Mouse (Mus musculus): ENCODE data around the gene E2f2. TPM values are rescaled to one million over a fixed set of nuclear protein-coding genes. Genes with fewer than 3 reads are reported as not detected.
A peak's percentile ranks its signal among the peaks of the same experiment; 100 is the strongest.

The E2f2 gene
- 1 to 10 TPM; 1.8 to 3.5 TPM for total RNA-seq (2021)
- long read RNA-seq, experiment 1 = 0 reads
- long read RNA-seq, experiment 2 = 0 reads

DNA sequence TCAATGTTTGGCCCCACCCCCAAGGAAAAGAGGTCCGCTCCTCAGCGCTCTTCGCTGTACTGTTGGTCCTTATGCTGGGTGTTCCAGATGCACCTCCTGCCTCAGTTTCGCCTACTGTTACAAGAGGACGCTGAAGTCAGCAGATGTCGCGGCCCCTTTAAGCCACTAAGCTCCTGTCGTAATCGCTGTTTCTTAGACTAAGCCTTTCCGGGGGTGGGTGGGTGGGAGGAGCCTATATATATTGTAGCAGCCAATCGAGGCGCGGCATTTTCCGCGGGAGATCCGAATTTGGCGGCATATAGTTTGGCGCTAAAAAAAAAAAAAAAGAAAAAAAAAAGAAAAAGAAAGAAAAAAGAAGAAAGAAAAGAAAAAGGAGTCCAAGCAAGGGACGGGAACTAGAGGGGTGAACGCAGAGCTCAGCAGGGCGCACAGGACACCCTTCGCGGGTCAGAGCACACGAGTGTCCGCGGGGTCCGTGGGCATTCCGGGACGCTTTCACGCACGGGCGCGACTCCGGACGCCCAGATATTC, at the start of gene E2f2:
TSS of gene E2f2 (plus strand) at position 384 of the 531 bp plus-strand sequence.
- peak; percentile 57 for DNase-seq

DNA sequence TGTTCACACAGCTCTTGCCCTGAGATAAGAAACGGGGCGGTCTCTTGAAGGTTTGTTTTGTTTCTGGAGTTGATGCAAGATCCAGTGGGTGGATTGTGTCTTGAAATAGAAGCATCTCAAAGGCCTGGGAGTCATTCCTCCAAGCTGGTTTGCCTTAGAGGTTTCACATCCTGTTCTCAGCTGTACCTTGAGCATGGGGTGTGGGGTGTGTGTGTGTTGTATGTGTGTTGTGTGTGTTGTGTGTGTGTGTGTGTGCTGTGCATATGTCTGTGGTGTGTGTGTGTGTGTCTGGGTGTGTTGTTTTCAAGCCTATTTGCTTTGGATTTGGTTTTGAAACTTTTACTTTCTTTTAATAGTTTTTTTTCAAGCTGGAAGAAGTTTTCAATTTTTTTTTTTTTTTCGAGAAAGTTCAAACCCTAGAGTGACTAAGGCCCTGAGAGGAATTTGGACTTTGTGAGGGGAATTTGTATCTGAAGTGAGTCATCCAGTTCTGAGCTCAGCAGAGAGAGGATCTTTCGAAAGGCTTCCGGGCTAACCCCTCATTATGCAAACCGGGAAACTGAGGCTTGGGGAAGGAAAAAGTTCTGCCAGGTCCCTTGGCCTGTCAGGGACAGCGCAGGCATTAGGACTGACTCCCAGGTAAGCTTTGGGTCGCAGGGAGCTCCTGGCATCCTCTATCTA, 48.9 kb upstream of the E2f2 start:
- DNase-seq = no peak

DNA sequence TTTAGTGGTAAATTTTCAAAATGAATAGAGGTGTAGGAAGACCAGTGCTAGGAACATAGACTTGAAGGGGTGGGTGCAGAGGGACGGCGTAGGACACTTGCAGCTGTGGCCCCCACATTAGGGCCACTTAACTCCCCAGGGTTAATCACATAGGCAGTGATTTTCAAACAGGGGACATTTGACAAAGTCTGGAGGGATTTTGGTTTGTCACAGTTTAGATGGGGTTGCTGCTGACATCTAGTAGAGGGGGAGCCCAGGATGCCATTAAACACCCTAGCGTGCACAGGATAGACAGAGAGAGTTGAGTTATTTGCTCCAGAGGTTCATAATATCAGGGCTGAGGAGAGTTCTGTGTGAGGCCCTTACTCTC, 48.4 kb upstream of the E2f2 start:
- no peak for DNase-seq

DNA sequence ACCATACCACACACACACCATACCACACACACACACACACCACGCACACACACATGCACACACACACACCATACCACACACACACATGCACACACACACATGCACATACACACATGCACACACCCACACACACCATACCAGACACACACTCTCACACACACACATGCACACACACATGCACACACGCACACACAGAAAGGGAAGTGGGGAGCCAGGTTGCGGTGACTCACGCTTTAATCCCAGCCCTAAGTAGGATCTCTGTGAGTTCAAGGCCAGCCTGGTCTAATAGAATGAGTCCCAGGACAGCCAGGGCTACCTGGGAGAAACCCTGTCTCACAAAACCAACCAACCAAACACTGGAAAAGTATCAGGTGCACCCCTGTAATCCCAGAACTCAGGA, 47.6 kb upstream of the E2f2 start:
- no peak for DNase-seq

DNA sequence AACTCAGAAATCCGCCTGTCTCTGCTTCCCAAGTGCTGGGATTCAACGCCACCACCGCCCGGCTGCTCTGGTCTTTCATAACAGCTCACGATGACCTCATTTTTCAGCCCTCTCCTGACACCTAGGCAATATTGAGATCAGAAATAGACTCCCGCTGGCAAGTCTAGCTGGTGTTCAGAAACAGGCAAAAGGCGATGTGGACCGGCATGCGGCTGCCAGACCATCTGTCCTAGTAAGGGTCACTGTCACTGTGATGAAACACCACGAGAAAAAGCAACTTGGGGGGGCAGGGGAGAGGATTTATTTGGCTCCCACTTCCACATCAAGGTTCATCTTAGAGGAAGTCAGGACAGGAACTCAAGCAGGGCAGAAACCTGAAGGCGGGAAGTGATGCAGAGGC, 46.7 kb upstream of the E2f2 start:
- DNase-seq = no peak

DNA sequence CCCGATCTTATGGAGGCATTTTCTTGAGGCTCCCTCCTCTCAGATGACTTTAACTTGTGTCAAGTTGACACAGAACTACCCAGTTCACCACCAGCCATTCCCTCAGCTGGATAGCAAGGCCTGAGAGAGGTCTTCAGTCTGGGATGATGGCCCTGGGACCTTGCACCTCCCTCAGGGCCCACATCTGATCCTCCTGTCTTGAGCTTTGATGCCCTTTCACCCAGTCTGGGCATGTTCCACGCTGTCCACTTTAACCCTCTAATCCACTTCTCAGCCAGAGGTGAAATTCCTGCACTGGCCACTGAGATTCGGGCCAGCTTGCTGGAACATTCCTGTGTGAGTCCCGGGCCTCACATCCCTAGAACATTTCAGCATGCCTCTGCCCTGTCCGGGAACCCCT, 46.2 kb upstream of the E2f2 start:
- DNase-seq = no peak

DNA sequence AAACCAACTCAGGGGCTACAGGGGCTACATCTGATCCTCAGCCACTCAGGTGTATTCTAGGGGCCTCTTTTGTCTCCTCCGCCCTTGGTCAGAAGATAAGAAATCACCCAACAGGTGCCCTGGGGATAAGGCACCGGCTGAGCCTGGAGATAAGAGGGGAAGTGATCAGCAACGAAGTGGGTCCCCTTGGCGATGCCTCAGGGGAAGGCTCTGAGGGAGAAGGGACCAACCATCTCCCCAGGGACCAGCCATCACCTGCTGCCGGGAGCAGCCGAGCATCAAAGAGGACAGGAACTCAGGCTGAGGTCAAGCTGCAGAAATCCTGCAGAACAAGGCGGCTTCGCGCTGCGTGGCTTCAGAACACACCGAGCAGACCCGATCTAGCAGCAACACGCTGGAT, 44.5 kb upstream of the E2f2 start:
- DNase-seq = no peak

DNA sequence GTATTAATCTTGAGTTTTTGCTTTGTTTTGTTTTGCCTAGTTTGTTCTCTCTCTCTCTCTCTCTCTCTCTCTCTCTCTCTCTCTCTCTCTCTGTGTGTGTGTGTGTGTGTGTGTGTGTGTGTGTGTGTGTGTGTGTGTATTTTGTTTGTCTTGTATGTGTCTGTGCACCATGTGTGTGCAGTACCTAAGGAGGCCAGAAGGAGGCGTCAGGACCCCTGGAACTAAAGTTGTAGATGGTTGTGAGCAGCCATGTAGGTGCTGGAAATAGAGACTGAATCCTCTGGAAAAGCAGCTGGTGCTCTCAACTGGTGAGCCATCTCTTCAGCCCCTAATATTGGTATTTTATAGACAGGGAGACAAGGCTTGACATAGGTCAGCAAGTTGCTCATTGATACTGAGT, 42.4 kb upstream of the E2f2 start:
- DNase-seq = no peak

DNA sequence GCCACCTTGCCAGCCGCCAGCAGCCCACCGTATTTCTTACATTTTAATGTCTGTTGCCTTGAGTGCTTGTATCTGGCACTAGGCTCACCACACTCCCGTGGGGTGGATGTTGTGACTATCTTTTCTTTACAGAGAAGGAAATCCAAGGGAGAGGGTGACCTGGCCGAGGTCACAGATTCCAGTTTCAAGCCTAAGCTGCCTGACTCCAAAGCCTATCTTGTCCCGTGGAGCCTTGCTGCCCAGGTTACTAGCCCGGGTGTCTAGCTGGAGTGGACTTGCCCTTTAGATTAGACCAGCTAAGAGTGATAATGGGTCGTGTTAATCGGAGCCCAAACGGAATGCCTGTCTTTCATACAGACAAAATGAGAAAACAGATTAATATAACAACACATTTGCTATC, 38.4 kb upstream of the E2f2 start:
- DNase-seq = no peak

DNA sequence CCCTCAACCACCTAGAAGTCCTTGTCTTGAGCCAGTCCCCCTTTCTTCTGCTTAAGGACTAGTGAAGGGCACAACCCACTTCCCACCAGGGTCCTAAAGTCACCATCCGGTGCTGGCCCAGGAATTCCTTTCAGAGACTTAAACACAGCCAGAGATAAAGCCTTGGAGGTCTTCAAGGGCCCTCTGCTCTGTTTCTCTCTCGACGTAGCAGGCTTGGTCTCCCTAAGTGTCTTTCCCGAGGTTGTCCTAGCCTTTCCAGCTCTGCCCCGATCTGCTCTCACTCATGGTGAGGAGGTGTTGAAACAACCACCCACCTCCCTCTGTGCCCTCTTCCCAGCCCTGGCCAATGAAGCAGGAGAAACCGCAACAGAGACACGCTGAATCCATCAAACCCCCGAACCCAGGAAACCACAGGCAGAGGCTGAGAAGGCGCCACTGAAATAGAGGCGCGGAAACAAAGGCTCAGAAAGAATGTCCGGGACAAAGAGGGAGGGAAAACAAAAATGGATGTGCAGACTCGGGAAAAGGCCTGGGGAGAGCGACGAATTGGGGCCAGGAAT, 37.7 kb upstream of the E2f2 start:
- no peak for DNase-seq

DNA sequence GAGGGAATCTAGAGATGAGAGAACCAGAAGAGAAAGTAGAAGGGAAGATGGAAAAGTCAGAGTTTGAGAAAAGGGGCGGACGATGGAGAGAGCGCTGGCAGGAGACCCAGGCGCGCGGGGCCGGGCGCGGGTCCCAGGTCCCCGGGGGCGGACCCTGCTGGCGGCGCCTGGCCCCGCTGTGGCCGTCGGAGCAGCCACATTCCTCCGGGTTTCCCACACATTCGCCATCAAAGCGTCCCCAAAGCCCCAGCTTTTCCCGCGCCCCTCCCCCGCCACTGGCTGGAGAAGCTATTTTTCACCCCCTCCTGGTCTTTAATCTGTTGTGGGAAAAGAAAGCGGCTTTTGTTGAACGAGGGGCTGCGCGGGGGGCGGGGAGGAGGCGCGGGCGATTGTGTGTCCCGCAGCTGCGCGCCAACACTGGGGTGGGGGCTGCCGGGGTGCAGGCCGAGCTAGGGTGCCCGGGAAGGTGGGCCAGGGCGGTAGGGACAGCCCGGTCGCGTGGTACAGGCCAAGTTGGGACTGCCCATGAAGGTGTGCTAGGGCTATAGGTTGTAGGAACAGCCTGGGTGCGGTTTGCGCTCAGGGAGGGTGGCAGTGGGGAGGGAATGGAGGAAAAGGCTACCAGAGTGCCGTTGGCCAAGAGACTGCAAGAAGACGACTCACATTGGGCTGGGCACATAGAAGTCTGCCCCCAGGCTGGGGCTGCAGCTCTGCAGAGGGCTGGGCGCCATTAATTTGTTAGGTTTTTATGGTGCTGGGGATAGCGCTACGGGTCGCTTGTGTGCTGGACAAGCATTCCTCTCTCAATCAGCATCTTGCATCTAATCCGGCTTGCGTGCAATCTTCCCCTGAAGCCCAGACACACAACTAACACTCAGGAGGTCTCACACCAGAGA, 37.0 kb upstream of the E2f2 start:
- peak; percentile 59 for DNase-seq

DNA sequence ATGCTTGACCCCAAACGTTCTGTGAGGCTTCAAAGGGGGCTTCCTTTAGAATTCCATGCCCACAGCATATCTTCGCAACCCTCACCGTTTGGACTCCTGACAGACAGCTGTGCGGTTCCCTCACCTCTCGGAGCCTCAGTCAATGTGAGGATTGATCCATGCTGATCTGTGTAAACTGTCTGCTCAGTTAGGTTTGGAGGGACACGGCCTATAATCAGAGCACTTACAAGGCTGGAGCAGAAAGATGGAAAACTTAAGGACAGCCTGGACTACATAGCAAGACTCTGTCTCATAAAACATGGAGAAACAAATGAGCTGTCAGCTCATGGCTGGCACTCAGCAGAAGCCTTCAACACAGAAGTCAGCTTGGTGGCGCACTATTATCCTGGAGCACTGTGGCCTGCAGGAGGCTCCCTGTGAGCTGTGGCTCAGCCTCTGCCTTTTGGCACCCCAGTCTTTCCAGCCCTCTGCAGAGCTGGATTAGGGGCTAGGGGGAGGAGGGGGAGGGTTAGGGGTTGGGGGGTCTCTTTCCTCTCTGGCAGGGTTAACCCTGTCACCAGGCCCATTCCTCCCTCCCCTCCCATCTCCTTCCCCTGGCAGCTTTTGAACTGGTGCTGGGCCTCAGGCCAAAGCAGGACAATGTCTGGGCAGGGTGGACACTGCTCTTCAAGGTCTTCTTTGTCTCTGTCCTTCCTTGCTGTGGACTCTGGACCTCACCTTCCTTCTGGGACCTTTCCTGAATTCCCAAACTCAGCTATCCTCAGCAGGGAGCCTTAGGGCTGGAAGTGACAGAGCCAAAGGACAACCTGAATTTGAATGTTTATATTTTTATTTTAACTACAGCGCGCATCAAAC, 36.1 kb upstream of the E2f2 start:
- no peak for DNase-seq

DNA sequence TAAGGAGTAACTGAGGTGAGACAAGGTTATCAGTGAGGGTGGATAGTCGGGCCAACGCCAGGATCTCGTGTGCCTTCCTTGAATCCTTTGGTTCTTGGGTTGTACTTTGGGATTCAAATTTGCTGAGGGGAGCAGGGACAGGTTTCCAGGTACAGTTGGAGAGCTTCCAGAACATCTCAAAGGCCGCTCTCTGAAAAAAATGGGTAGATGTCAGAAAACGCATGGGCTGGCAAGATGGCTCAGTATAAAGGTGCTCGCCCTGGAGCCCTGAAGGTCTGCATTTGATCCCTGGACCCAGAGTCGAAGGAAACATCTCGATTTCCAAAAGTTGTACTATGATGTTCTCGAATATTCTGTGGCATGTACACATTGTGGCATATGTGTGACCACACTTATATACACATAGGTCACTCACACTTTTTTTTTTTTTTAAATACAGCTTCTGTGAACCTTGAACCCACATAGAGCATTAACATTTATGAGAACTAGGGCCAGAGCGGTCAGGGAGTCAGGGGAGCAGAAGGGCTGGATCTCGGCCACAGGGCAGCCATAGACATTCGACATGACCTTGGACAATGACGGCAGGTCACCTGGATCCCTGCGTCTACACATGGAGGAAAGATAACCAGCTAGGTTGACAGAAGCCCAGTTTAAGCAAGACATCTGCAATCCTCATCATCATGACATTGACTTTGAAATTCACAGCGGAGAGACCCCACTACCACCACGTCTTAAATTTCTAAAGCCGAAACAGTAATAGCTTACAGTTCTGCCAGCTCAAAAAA, 32.7 kb upstream of the E2f2 start:
- no peak for DNase-seq

DNA sequence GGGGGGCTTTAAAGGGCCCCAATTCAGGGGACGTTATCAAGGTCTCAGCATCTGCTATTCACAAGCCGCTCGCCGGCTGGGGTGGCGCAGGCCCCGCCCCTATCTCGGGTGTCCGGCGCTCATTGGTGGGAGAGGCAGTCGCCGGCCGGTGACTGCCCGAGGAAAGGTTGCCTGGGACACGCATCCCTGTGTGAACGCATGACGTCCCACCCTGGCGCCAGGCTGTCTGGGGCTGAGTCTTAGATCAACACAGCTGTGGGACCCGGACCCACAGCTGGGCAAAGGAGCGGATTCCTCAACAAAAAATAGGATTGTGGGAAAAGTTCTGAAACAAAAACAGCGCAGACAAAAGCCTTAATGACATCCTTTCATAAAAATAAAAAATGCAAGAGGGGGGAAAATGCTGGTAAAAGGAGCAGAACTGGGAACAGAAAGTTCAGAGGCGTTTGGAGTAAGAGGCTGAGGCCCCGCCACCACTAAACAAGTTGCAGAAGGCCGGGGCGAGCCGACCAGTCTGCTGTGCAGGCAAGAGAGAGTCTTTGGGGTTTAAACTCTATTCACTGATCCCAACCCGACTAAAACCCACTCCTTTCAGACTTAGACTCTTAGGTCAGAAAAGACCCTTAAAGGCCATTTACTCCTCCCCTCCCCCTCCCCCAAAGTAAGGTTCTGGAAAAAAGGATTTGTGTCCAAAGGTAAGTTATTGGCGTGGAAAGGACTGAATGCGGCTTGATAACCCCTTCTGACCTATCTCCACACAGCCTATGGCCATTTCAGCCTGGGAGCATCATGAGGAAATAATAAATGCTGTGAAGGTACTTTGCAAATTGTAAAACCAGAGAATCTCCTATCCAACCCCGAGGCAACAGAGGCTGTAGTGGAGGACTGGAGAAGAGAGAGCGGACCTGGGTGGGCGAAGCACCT, 31.6 kb upstream of the E2f2 start:
- peak; percentile 95 for DNase-seq

DNA sequence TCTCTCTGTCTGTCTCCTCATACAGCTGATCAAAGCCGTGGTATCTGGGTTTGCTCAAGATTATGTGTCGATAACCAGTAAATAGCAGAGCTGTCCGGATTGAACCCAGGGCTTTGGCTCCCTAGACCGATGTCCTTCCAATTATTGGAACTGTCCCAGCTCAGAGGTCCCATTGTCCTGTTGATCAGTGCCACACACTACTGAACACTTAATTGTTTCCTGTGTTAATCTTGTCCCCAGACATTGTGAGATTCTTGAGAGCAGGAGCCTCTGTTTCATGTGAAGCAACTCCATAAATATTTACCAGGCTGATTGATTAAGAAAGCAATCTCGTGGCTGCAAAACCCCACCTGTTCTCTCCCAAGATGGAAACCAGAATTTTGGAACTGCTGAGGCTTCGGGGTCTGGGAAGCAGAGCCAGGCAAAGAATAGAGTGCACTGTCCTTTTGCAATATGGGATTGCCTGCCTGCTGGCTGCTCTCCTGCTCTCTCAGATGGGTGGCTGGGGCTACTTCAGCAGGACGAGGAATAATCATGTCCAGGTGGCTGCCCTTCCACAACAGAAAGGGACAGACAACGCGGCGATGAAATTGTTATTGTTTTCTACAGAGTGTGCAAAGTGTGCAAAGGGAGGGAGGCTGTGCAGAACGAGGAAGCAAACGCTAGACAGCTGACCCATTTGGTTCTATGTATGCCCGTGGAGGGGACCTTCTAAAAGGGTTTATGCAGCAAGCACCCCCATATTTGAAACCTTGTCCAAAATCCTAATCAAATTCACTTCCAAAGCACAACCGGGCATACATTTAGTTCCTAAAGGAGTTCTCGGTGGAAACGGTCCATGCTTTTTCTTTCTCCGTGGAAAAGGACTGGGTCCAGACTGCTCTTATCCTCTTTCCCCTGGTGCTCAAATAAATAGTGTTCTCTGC, 29.7 kb upstream of the E2f2 start:
- DNase-seq = no peak

DNA sequence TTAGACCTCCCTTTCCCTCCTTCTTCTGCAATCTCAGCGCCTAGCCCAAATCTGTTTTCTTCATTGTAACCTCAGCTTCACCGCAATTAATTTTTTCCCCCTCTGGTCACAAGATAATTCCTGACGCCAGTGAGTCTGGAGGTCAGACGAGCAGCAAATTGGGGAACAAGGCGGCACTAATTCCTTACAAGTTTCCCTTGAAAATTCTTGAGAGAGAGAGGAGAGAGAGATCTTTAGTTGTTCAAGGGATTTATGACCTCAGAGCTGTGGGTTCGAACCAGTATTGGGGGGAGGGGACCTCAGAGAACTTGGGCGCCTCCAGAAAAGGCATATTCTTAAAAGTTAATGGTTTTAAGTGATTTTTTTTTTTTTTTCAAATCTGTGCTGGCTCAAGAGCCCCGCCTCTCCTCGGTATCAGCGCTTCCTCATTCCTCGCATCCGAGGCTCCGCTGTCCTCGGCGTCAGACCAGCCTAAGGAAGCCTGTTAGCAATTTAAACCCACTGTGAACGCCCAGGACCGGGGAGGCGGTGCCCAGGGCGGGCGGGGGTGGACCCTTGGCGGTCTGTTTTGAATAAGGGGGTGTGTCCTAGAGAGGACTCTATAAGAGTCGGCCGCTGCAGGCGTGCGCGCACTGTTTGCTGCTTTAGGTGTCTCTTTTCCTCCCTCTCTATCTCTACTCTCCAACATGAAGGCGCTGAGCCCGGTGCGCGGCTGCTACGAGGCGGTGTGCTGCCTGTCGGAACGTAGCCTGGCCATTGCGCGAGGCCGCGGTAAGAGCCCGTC, 28.8 kb upstream of the E2f2 start, which contains the start of gene Id3:
TSS of gene Id3 (plus strand) at position 305 of the 784 bp plus-strand sequence.
- DNase-seq = peak; percentile 96

DNA sequence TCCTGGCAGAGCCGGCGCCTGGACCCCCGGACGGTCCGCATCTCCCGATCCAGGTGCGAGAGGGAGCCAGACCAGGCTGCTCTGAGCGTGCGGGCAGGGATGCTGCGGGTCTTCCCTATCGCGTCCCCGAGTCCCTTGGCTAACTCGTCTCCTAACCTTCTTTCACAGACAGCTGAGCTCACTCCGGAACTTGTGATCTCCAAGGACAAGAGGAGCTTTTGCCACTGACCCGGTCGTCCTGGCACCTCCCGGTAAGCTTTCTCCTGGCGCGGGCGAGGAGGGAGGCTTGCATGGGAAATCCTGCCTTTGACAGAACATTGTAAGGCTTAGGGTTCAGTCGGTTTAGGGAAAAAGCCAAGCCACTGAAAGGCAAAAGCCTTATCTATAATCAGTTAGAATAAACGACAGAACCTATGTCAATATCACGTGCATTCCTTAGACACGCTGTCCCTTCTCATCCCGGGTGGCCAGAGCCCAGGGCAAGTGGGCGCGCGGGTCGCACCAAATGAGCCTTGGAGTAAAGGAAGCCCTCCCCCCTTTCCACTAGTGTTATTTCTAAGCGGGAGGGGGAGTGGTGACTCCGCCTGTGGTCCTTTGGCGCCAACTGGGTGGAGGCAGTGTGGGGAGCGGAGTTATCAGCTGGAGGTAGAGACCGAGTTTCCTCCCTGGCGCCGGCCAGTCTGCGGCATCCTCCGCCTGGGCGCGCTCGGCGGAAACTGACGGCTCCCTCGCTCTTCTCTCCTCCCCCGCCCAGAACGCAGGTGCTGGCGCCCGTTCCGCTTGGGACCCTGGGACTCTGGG, 27.9 kb upstream of the E2f2 start:
- peak; percentile 75 for DNase-seq
